Mouse (Mus musculus) heart, adult 11 months (tissue): ENCODE measurements at regions not wholly inside any gene's neighbourhood (a gene's known extent, or its start where the extent isn't known, plus 50 kb on each side); places are given as distances from the start of the nearest gene placed in this dataset.

Source experiments
- DNase-seq: peaks from one replicate; pipeline ENCODE4 v3.0.0; 2022

DNA sequence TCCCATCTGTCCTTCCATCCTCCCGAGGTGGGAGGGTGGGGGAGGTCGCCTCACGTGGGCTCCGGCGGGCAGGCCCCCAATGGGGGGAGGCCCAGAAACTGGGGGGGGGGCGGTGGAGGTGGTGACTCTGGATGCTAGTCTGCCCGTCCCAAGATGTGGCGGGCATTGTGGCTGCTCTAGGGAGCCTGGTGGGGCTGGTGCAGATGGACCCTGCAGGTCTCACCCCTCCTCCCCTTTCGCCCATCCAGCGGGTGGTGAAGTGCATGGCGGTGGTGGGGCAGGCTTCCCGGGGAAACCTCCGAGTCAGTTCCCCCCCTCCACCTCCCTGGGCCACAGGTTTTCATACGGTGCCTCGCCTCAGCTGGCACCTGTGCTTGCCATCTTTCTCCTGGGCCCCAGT lies 88.6 kb downstream of the Inhba start:
- no peak for DNase-seq

GRCm38 (mm10) chr13:16114837-16115236 lies 103.2 kb downstream of the Inhba start:
- DNase-seq: peak; percentile 18

GRCm38 (mm10) chr13:16146686-16147085 lies 135.0 kb downstream of the Inhba start:
- DNase-seq: no peak

- no peak for DNase-seq
Measured at GRCm38 (mm10) chr13:16154926-16155325, 143.3 kb downstream of the Inhba start.

- no peak for DNase-seq
Measured at GRCm38 (mm10) chr13:16165204-16165894, 153.7 kb downstream of the Inhba start.

DNA sequence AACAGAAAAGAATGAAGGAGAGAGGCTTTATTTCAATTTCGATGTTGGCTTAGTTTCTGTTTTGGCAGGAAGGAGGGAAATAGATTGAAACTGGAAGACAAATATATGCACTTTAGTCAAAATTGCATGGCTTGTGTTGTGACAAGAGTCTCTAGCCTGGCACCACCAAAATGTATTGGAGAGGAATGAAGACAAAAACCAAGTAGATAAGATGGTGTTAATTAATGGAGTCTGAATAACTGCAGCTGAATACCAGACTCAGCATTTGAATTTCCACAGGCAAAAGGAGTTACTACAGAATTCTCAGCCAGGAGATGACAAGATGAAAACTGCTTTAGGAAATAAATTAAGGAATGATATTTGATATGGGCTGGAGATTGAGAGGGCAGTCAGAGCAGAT lies 185.0 kb downstream of the Inhba start:
- DNase-seq: no peak

GRCm38 (mm10) chr13:16200046-16200445 lies 188.4 kb downstream of the Inhba start:
- no peak for DNase-seq

DNA sequence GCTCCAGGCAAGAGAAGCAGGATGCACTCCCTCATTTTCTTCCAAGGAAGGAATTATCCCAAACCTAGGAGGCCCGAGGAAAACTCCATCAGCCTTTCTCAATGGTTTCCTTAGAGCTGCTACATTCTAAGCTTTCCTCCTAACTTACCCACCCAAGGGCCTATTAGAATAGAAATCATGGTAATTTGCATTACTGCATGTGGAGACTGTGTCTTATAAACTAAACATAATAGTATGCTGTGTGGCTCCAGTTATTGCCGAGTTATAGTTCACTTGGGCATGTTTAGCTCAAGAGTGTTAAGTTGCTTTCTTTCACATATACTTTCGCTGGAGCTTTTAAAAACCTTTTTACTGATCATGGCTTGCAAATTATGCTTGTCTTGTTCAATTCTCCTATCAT lies 191.5 kb downstream of the Inhba start:
- no peak for DNase-seq

DNA sequence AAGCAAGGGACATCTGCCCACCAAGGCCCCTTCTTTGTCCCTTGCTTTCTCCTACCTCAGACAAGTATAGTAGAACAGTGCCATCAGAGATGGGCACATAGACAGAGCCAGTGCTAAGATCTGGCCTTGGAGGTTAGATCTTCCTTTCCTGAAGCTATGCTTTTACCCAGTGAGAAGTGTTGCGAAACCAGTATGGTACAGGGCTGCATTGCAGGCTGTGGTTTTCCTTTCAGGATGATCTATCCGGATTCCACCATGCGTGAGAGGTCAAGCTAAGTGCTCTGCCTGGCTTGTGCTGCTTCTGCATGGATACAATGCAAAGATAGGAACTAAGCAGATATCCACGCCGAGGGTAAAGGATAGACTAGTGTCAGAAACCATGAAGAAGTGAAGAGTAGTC lies 192.4 kb downstream of the Inhba start:
- no peak for DNase-seq

- DNase-seq: no peak
Measured at GRCm38 (mm10) chr13:16211482-16211881, 199.8 kb downstream of the Inhba start.

DNA sequence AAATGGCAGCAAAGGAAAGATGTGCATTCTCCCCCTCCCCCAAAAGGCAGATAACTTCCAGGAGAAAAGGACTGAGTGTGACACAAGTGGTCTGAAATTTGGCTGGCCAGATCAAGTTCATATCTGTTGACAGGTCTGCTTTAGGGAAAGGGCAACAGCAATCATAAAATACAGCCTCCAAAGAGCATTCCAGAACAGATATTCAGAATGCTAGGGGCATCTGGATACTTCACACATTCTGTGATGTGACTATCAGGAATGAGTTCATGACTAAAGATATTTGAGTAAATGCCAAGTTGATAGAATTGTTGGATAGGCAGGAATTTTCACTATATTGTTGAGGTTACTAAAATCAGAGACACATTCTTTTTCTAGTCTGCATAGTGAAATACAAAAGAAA lies 208.2 kb downstream of the Inhba start:
- DNase-seq: no peak

DNA sequence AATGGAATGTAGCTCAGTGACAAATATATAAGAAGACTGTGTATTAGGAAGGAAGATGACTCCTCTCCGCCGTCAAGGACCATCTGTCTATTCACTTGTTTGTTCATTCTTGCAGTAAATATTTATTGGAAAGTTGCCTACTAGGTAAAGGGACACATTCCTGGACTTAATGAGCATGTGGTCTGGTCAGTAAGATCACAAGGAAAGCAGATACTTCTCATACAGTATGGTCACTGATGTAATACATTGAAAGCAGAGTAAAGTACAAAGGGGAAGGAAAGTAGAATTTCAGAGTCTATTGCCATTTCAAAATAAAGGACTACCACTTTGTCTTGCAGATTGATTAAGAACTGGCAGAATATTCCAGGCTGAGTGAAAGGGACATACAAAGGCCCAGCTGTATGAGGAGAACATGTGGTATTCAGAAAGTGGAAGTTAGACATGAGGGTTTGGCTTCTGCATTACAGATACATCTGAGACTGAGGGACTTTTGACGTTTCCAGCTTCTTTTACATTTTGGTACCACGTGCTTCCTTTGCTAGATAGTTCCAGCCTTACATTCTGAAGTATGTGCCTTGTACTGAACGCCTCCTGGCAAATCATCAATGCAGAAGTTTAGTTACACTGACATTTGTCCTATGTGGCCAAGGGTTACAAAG lies 211.4 kb downstream of the Inhba start:
- DNase-seq: no peak

DNA sequence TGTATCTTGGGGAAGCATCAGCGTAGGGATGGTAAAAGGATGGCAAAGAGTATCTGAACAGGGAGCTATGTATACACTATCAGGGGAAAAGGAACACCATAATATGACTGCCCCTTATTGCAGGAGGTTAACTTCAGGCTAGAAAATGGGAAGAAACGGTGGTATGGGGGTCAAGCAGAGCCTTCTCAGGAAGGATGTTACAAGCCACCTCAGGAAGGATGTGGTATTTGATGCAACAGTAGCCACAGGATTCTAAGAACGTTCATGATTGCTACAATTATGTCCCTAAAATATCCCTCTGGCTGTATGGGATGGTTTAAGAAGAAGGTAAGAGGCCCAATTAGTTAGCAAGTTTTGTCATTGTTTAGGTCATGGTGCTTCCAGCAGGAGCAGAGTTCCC lies 249.5 kb downstream of the Inhba start:
- no peak for DNase-seq

DNA sequence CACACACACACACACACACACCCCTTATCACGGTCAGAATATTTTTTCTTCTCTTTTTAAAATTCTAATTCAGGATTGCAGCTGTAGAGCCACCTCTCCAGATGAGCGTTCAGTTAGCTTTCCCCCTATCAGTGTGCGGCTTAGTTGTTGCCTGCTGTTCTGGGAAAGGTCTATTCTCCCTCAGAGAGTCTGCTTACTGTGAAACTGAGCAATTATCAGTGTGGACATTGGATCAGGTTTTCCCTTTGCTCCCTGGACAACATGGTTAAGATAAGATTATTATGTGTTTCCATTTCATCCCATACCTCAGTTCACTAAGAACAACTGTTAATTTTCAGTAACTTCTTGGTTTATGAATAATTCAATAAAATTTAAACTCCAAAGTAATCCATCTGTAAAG lies 268.3 kb downstream of the Inhba start:
- DNase-seq: no peak

GRCm38 (mm10) chr13:16280742-16281141 lies 269.1 kb downstream of the Inhba start:
- no peak for DNase-seq

GRCm38 (mm10) chr13:16281777-16282176 lies 270.1 kb downstream of the Inhba start:
- DNase-seq: no peak

DNA sequence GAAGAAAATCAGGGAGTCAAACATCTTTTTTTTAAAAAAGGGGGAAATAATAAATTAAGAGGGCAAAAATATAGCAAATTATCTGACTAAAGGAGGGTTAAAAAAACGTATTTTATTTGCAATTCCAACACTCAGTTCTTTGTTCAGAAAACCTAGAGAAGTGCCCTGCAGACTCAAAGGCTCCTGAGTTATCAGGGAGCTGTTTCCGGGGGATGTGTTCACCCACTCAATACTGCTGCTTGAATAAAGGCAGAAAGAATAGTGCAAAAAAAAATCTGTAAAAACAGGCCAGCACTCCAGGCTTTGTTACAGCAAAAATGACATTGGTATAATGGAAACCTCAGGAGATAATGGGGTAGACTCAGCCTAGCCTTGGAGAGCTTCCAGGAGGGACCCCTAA lies 270.6 kb downstream of the Inhba start:
- no peak for DNase-seq

GRCm38 (mm10) chr13:16283336-16283735 lies 271.7 kb downstream of the Inhba start:
- DNase-seq: no peak

GRCm38 (mm10) chr13:16289633-16290032 lies 278.0 kb downstream of the Inhba start:
- no peak for DNase-seq

DNA sequence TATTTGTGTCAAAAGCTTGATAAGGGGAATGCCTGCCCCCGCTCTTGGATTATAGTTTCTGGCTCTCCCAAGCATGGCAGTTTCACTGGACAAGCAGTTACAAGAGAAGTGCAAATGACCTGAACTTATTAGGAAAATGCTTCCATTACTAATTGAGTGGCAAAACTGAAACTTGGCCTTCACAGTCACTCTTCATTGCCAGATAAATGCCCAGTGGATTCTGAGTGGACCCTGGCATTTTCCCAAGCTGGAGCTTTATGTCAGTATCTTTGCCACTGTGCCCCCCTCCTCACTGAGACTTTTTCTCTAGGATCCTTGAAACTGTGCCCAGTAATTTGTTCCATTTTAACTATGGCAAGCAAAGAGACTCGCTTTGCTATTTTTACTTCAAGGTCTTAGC lies 279.1 kb downstream of the Inhba start:
- DNase-seq: no peak

DNA sequence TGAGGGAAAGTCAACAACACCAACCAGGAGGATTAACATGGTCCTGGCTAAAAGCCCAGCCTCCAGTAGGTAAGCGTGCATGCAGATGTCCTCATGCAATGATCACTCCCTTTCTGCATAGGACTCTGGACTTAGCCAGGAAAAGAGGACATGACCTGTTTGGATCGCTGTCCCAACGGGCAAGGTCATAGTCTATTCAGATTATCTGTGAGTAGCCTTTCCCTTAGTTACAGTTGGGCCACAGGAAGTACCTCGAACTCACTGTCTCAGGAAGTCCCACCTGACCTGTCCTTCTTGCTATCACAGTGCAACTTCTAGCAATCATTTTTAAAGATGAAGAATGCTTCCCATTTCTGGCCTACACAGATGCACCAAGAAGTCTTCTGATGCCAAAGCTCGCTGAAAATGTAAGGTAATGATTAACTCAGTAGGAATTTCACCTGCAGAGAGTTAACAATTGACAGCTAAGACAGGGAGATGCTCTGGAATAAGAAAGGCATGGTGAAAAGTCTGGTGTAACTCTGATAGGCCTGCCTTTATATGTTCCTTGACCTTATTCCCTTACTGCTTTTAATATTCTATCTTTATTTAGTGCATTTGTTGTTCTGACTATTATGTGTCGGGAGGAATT lies 280.1 kb downstream of the Inhba start:
- DNase-seq: no peak

DNA sequence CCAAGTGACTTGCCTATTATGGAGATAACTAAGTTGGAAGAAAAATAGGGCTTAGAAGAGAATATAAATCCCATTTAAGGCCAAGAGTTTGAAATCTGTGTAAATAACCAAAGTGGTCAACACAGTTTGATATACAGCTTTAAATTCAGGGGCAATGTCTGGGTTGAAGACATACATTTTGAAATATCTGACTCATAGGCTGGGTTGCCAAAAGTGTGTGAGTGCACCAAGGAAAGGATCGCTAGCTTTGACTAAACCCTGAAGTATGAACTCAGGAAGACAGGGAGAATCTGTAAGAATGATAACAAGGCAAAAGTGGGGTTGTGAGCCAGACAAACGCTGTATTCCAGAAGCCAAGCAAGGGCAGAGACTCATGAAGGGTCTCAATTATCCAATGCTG lies 288.1 kb downstream of the Inhba start:
- no peak for DNase-seq

DNA sequence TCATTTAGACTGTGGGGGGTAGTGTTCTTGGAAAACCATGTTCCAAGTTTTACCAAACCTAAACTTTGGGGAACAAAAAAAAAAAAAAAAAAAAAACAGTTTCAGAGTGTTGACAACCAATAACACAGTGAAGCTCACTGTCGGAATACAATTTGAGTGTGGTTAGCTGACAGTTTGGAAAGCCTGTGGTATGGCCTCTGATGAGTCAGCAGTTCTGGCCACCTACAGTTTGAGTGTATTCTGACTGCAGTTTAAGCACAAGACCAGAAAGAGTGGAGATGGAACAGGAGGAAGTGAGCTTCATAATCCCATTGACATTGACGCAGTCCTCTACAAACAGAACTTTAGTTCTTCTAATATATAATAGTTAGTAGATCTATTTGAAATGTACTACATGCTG lies 303.0 kb downstream of the Inhba start:
- no peak for DNase-seq

DNA sequence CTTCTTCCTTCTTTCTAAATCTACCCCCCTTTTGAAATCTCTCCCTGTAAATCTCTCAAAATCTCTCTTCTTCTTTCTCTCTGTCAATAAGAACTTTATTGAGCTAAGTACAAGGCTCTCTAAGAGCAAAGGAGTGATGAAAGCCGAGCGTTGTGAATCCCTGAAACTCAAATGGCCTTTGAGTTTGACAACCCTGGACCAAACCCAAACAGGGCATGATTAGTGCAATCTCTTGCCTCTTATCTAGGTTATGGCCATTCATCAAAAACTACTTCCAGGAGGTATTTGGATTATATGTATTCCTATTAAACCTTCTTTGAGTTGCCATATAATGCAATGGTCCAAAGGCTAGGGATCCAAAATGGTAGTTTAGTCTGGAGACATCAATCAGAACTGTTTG lies 304.0 kb downstream of the Inhba start:
- DNase-seq: no peak

GRCm38 (mm10) chr13:16316581-16316980 lies 304.9 kb downstream of the Inhba start:
- DNase-seq: no peak
